Mouse (Mus musculus): Measurements from ENCODE around the gene Pqlc2.

Pqlc2 gene

DNA sequence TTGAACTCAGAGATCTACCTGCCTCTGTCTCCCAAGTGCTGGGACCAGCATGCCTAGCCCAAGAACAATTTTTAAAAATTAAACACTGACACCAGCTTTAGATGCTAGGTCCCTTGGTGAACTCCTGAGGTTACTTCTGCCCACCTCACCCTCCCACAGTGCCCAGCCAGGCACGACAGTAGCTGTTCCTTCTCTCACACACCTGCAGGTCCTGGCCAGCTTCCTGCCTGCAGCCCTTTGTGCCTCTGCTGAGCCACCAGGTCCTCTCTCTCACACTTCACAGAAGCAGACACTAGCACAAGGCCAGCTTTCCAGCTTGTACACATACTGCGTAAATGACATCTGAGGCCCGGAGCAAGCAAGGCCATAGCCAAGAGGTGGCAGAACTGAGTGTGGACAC lies 5.0 kb downstream of the Pqlc2 start:
- DNase-seq (ENCODE audit: low read depth, low spot score): no peak

DNA sequence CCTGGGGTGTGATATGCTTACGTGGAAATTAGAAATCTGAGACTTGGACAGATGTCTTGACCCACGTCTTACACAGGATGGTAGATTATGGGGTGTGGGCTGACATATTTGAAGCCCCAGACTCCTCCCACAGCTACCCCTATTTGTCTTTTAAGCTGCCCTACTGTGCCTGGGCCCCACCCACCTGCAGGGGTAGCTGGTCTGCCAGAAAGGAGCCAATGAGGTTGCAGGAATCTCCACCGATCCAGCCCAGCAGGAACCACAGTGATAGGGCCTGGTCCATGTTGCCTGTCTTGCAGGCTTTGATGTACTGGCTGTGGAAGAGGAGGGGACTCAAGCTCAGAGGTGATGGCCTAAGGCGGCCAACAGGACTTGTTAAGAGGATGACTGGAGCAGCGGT lies 8.3 kb downstream of the Pqlc2 start:
- DNase-seq (ENCODE audit: low read depth, low spot score): no peak

DNA sequence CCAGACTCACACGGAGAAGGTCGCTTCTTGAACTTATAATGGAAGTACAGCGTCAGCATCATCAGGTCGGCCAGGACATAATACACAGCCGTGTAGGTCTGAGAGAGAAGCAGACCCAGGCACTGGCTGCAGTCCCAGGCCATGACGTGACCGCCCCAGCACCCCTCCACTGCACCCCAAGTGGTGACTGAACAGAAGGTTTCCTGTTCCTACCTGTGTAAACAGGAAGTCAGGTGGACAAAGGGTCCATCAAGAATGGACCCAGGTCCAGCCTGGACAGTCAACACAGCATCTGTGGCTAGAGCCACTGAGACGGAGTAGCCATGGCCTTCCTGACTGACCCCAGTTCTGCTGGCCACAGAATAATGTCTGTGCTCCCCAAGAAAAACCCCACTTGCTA lies 8.7 kb downstream of the Pqlc2 start:
- DNase-seq (ENCODE audit: low read depth, low spot score): no peak

DNA sequence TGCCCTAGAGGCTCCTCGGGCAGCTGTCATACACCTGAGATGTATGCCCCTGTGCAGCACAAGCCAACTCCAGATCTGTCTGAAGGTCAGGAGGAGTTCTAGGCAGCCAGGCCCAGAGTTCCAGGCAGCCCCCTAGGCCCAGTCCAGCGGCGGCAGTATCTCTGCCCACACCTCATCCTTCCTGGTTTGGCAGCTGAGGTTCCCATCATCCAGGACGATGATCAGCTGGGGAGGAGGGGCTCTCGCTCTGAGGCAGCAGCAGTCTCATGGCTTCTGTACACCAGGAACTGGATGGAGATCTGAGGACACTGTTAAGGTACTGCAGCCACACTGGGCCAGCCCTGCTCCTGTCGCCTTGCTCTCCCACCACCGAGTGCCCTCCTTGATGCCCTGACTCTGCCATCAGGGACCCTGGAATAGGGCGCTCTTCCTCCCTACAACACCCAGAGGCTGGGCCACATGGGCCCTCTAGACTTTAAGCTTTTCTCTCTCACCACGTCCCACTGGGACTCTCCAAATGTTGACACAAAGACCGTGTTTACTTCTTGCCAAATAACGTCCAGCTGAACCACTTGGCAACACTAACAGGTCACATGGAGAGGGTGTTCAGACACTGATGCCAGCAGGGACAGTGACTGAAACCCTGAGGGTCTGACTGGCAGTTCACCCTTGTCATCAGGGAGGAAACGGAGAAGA lies 11.7 kb downstream of the Pqlc2 start:
- DNase-seq (ENCODE audit: low read depth, low spot score): no peak

DNA sequence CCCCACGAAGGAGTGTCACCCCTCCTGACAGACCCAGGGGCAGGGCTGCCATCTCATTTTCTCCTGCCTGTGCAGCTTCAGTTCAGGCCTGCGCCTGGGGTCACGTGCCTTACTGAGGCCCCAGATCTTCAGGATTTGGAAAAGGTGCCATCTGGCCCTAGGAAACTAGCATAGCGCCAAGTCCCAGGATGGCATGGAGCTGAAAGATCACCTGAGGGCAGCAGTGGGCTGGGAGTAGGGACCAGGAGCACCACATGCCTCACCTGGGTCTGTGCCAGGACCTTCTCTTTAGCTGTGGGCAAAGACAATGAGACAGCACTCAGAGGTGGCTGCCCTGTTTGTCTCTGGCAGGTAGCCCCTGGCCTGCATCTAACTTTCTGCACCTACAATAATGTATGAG lies 12.9 kb downstream of the Pqlc2 start:
- DNase-seq (ENCODE audit: low read depth, low spot score): no peak

DNA sequence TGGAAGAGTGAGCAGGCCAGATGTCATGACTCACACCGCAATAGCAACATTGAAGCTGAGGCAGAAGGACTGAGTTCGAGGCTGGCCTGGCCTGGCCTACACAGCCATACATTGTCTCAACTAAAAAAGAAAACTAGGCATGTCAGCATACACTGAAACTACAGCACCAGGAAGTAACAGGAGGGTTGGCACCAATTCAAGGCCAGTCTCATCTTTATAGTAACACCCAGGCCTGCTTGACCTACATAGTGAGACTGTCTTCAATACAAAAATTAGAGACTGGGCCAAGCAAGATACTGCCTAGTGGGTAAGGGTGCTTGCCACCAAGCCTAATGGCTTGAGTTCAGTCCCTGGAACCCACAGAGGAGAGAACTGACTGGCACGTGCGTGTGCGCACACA lies 18.5 kb downstream of the Pqlc2 start:
- no peak for DNase-seq (ENCODE audit: low read depth, low spot score)

DNA sequence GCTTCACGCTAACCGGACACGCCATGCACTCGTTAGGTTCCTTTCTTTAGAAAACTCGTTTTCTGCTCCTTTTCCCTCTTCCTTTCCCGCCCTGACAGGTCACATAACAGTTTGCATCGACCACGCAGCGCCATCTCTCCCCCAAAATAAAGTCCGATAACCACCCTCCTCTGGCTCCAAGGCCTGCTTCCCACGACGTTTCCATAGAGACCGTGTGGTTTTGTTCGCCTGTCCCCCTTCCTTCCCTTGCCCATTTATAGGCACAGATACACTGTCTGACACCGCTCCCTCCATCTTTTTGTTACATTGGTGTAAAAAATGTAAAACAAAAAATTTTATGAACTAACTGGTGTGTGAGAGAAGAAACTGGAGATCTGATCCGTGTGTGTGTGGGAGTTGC lies 19.4 kb downstream of the Pqlc2 start:
- no peak for DNase-seq (ENCODE audit: low read depth, low spot score)

DNA sequence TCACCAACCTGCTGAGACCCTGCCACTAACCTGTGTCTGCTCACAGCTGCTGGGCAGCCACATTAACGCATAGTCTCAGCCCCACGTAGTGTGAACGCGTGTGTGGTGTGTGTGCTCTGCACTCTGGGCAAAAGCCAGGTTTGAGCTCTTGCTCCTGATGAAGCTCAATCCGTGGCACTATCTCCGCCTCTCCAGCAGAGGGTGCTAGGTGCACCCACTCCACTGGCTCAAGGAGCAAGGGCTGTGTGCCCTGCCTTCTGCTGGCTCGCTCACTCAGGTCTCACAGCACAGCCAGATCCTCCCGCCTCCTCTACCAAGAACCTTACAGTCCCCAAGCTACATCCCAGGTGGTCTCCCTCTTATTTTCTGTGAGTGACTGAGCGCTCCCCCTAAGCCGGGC lies 21.5 kb downstream of the Pqlc2 start:
- DNase-seq (ENCODE audit: low read depth, low spot score): peak; percentile 72

DNA sequence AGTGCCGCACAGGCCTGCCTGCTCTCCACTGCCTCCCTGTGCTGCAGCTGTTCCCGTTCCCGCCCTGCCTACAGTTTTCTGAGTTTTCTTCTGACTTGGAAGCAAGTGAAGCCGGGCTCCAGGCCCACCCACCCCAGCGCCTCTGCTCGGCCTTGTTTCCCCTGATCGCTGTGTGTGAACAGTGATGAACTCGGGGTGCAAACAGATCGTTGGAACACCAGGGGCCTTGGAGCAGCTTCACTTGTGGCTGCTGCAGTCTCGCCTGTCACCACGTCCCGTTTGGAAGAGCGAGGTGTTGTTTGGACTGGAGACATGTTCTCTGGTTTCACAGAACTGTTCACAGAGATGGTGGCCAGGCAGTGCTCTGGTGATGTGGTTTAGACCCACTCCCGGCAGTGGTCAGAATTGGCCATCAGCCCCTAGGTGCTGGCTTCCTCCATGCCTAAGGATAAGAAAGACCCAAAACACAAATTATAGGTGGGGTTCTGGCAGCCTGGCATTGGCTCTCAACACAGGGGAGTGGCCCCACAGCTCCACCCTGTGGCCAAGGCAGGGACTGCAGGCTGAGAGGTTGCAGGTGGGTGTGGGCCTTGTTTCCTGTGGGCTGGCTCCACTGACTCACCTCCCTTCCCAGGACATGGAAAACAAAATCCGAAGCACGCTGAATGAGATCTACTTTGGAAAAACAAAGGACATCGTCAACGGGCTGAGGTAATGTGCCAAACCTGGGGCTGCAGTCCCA lies 23.2 kb downstream of the Pqlc2 start:
- DNase-seq (ENCODE audit: low read depth, low spot score): peak; percentile 74

DNA sequence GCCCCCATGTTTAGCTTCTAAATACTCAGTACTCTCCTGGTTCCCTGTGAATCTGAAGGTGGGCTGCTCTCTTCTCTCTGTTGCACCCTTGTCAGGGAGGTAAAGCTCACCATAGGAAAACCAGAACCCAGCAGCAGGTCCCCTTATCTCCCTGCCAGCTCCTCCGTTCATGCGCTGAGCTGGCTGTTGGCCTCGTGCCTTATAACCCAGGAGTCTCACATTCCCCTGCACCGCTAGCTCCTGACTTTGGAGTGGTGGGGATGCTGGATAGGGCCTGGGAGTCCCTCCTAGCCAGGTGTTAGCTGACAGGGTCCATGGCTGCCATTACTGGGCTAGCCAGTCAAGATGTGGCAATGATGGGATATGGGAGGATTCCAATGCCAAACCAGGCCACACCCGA lies 24.3 kb downstream of the Pqlc2 start:
- no peak for DNase-seq (ENCODE audit: low read depth, low spot score)

DNA sequence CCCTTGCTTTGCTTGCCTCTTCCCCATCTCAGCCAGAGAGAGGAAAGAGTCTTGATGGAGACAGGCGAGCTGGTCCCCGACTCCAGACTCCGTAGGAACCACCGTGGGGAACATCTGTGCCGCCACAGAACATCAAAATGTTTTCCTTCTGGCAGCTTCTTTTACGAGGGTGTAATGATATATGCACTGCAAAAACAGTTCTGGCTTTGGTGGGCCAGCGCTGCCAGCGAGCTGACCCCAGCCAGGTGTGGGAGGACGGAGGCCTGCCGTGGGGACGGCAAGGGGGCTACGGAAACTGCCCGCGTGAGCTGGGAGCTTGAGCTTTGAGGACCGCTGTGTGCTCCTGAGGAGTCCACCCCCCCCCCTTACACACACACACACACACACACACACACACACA lies 25.6 kb downstream of the Pqlc2 start:
- peak; percentile 60 for DNase-seq (ENCODE audit: low read depth, low spot score)

DNA sequence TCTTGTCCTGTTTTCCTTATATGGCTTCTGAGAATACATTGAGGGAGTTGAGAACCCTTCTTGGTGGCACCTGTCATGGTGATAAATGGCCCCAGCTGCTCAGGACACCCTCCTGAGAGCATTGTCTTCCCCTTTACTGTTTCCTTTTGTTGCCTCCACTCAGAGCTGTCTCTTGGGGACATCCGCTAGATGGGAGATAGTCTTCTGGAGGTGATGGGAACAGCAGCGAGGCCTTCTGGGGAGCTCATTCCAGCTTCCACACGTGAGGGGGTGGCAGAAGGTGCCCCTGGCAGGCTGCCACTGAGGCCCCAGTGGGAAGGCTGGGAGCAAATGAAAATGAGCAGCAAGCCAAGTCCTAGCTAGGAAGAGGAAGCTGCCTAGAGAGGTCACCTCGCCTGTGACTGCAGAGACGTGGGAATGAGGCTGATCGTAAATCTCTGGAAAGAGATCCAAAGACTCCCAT lies 27.5 kb downstream of the Pqlc2 start:
- DNase-seq (ENCODE audit: low read depth, low spot score): no peak

DNA sequence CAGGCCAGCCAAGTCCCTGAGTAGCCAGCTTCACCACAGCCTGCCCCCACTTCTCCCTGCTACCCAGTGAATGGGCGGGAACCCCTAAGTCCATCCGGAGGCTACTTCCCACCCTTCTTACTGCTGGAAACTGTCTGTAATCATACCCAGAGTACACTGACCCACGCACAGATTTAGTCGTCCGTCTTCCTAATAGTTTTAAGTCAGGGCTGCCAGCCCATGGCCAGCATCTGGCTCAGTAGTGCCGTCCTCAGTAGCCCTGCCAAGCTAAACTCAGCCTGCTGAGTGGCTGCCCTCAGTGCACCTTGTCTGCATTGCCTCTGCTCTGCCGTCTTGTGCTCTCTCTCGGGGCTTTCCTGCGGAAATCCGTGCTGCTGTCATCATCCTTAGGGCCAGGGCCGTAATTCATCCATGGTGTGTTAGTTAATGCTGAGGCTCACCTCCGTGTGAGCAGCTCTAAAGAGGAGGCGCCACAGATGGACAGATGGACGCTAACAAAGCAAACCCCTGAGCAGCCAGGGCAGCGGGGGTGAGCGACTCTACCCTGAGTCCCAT lies 28.6 kb downstream of the Pqlc2 start:
- DNase-seq (ENCODE audit: low read depth, low spot score): no peak

DNA sequence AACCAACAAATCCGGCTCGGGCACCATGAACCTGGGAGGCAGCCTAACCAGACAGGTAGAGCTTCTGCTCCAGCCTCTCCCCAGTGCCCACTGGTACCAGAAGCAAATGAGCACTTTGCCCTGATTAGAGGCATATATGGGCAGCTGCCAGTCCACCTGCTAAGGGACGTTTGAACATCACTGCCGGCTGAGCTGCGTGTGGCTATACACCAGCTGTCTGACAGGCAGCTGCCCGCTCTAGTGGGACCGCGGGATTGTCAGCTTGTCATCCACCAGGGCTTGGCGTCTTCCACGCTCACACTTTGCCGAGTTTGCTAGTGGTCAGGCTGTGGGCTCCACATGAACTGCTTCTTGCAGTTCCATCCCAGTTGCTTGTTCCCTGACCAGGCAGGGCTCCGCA lies 30.0 kb downstream of the Pqlc2 start:
- no peak for DNase-seq (ENCODE audit: low read depth, low spot score)

DNA sequence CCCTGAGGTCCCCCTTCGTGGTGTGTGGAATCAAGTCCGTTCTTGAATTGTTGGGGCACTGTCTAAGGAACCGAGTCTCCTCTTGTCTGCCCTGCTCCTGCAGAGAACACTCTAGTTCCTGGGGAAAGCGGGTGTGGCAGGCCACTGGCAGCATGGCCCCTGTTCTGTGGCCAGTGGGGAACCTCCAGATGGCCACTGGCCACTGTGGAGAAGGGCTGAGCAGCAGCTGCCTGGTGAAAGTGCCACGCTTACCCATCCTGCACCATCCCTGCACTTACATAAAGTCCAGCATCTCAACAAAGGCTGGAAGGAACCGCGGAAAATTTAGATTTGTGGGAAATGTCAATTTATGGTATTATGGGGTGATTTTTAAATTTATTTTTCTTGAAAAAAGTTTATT lies 34.1 kb downstream of the Pqlc2 start:
- DNase-seq (ENCODE audit: low read depth, low spot score): no peak

DNA sequence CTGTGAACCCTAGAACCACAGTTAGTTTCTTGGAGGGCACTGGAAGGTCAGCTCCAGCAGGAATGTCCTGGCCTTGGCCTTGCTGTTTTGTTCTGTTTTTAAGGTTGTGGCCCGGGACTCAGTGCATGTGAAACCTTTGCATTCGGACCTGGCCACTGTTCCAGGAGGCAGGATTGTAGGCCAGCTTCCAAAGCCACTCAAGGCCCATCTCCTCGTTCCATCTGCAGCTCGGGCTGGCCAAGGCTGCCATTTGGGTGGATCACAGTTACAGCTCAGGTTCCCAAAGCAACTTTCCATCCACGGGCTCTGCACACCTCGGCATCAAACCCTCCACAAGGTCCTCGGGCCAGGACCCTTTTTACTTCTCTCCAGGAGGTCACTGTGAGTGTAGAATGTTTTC lies 35.9 kb downstream of the Pqlc2 start:
- DNase-seq (ENCODE audit: low read depth, low spot score): no peak

DNA sequence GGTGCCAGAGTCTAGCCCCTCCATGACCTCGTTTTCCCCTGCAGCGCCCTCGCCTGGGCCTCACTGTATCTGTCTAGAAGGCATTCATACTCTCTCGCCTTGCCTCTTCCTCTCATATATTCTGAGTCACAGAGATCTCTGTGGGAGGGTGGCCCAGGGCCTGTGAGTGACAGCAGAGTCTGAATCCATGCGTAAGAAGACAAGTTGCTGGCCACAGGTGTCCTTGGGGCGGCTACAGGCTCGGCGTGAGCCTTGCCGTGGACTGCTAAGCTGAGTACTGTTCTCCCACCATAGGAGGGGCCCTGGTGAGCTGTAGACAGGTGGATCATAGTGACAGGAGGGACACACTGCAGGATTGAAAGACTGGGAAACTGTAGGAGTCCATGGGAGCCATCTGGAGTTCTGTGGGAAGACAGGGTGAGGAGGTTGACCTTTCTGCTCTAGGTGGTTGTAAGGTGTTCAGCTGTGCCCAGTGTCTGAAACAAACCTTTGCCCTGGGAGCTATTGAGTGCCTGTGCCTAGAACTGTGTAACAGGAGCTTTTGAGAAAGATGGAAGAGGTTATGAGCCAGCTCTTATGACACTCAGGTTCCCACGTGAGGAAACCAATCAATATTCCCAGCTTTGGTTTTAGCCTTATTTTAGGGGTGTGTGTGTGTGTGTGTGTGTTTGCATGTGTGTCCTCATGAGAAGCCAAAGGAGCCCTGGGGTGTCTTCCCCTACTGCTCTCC lies 37.4 kb downstream of the Pqlc2 start:
- DNase-seq (ENCODE audit: low read depth, low spot score): no peak

DNA sequence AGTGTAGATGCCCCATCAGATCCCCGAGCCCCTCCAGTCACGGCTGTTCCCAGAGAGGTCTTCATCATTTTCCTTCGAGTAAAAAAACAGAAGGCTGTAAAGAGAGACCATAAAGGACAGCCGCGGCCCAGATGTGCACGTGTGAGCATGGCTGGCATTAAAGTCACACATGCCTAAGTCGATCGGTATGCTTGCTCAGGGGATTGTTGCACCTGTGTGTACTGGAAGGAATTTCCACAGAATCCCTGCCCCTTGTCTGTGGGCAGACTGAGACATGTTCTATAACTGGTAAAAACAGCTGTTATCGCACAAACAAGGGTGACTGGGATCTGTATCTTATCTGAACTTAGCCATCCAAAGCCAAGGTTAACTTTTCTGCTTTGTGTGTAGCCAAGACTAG lies 38.9 kb downstream of the Pqlc2 start:
- DNase-seq (ENCODE audit: low read depth, low spot score): peak; percentile 74

DNA sequence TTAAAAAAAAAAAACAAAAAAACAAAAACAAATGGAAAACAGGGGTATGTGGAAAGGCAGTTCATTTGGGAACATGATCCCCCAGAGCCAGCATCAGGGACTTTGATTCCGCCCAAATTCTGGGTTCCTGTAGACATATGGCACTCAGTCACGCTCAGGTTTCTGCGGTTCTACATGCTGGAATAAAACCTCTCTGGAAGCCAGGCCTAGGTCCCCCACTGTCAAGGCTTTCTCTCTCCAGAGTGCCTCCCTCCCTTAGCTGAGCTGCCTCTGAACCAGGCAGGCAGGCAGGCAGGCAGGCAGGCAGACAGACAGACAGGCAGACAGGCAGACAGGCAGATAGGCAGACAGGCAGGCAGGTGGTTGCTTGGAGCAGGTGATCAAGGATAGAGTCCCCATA lies 40.3 kb downstream of the Pqlc2 start:
- no peak for DNase-seq (ENCODE audit: low read depth, low spot score)

DNA sequence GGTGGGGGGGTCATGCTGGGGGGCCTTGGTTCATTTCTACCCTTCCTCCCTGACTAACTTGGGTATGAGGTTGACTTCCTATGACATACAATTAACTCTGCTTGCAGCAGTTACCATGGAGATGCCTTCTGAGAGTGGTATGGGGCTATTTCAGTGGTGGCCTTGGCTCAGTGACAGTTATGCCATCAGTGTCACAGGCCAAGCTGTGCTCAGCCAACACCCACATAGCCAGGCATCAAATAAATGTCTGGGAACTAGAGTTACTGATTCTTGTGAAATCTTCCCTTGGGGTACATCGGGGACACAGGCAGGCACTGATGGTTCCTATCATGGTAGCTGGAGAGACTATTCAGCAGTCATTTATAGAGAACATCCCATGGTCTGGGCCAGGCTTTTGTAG lies 42.3 kb downstream of the Pqlc2 start:
- no peak for DNase-seq (ENCODE audit: low read depth, low spot score)

DNA sequence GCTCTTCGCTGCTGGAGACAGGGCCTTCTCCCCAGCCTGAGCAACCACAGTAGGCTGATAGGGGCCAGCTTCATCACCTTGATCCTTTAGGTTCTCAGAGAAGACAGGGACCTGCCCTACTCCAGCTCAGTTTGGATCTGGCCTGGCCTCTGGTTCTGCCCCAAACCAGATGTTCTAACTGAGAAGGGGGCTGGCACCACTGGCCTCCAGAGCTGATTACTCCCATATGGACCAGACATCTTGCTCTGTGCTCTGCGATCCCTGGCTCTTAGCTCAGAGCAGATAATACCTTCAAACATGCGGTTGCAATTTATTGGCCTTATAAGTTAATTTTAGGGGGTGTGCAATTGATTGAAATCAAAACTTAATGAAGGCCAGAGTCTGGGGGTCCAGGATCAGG lies 43.2 kb downstream of the Pqlc2 start:
- peak; percentile 67 for DNase-seq (ENCODE audit: low read depth, low spot score)

DNA sequence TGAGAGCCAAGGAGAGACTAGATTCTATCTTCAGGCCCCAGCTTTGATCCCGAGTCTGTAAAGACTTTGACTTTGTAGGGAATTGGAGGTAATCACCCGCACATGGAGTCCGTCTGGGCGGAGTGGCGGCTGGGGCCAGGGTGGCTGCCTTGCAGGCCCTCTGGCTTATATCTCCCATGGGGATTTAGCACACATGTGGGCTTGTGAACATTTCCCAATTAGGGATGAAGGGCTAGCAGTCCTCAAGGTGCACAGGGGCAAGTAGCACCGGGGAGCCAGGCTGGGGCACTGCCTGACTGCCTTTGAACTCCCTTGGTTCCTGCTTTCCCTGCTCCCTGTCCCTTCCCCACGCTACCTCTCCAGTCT lies 44.0 kb downstream of the Pqlc2 start:
- peak; percentile 60 for DNase-seq (ENCODE audit: low read depth, low spot score)
